Mouse (Mus musculus) kidney, postnatal 10 days (tissue): ENCODE measurements around the gene Eva1b.
A peak's percentile ranks its signal among the peaks of the same experiment; 100 is the strongest.
"Not testable (repeated sequence)": the region's sequence is repeated elsewhere in the genome, so short reads cannot be mapped to it uniquely, and the experiment has no call there.

ENCODE experiments used
- DNase-seq: peaks from one replicate; pipeline ENCODE4 v3.0.0; 2021; ENCODE audit warnings: mixed read lengths

Eva1b gene

GRCm38 (mm10) chr4:126157562-126157961 is 10.0 kb downstream of the Eva1b start:
- DNase-seq: peak; percentile 20

GRCm38 (mm10) chr4:126159455-126159854 is 11.9 kb downstream of the Eva1b start:
- DNase-seq: peak; percentile 50

GRCm38 (mm10) chr4:126160981-126161380 is 13.4 kb downstream of the Eva1b start:
- no peak for DNase-seq

- peak; percentile 6 for DNase-seq
Observed at GRCm38 (mm10) chr4:126161456-126161855, 13.9 kb downstream of the Eva1b start.

GRCm38 (mm10) chr4:126161986-126162385 is 14.4 kb downstream of the Eva1b start:
- peak; percentile 51 for DNase-seq

GRCm38 (mm10) chr4:126162544-126163066 is 15.1 kb downstream of the Eva1b start:
- peak; percentile 96 for DNase-seq

GRCm38 (mm10) chr4:126163067-126163659 is 15.6 kb downstream of the Eva1b start, which contains the start of gene Sh3d21:
TSS of gene Sh3d21 (minus strand) at chr4:126163491.
- DNase-seq: peak; percentile 61

- peak; percentile 39 for DNase-seq
Observed at GRCm38 (mm10) chr4:126163685-126164084, 16.1 kb downstream of the Eva1b start.

GRCm38 (mm10) chr4:126165092-126165491 is 17.5 kb downstream of the Eva1b start:
- DNase-seq: not testable (repeated sequence)

- peak; percentile 30 for DNase-seq
Observed at GRCm38 (mm10) chr4:126166084-126166483, 18.5 kb downstream of the Eva1b start.

- no peak for DNase-seq
Observed at GRCm38 (mm10) chr4:126168851-126169250, 21.3 kb downstream of the Eva1b start.

GRCm38 (mm10) chr4:126170737-126171136 is 23.2 kb downstream of the Eva1b start:
- DNase-seq: not testable (repeated sequence)

GRCm38 (mm10) chr4:126173800-126174199 is 26.3 kb downstream of the Eva1b start:
- DNase-seq: no peak

- DNase-seq: not testable (repeated sequence)
Observed at GRCm38 (mm10) chr4:126175980-126176379, 28.4 kb downstream of the Eva1b start.

GRCm38 (mm10) chr4:126181170-126181957 is 33.8 kb downstream of the Eva1b start:
- peak; percentile 71 for DNase-seq

GRCm38 (mm10) chr4:126183034-126183433 is 35.5 kb downstream of the Eva1b start:
- no peak for DNase-seq

- DNase-seq: no peak
Observed at GRCm38 (mm10) chr4:126187096-126187495, 39.6 kb downstream of the Eva1b start.

- no peak for DNase-seq
Observed at GRCm38 (mm10) chr4:126190636-126191035, 43.1 kb downstream of the Eva1b start.

GRCm38 (mm10) chr4:126194216-126194615 is 46.7 kb downstream of the Eva1b start:
- no peak for DNase-seq

GRCm38 (mm10) chr4:126194916-126195315 is 47.4 kb downstream of the Eva1b start:
- no peak for DNase-seq

- no peak for DNase-seq
Observed at GRCm38 (mm10) chr4:126197485-126197884, 49.9 kb downstream of the Eva1b start.
